In the genomic region with DNA sequence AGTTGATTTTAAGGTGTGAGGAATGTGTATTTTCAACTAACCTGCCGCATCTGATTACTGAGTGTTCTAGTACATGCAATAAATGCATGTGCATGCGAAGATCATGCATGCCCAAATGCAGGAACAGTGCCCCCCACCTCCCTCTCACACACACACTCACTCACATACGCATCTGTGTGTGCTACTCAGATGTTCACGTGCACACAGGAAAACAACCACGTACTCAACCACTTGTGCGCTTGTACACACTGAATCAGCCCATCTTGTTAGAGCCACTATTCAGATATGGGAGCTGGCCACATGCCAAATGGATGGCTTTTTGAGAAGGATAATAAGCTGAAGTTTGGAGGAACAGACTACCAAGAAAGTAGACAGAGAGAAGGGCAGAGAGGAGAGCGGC, we compare ENCODE assay signal across 12 mouse cellular contexts.
DNase-seq lines count a peak whose midpoint lies in the region; ATAC-seq lines count a peak whose summit lies in the region.
"Had no signal": no experiment of that assay in that cellular context is flagged by ENCODE, and none has a peak within 500 bp of the region (broad histone marks: within the 10 kb centered on the region; RNA-seq: fewer than 3 reads in every experiment).

No protein-coding gene starts in this region.

- no peaks in the 10 kb centered on the region for H3K27me3 ChIP-seq in kidney, embryonic 15.5 days
- no peaks in the 10 kb centered on the region for H3K27me3 ChIP-seq in kidney, embryonic 16.5 days (ENCODE audit: insufficient read depth, low read length)
- no peaks in the 10 kb centered on the region for H3K27me3 ChIP-seq in neural tube, embryonic 15.5 days (replicated peaks)
- H3K27me3 ChIP-seq: embryonic facial prominence, embryonic 12.5 days; forebrain, embryonic 15.5 days had no signal

- WGBS in kidney, embryonic 15.5 days, result 83% methylated on average over 7 of the region's 7 CpGs
- 88% methylated on average over 7 of the region's 7 CpGs for WGBS in kidney, embryonic 16.5 days
- WGBS in neural tube, embryonic 15.5 days, result 88% methylated on average over 7 of the region's 7 CpGs

- peak; percentile 1; the same call in 1 of the 2 replicates for ATAC-seq in frontal cortex, adult (ENCODE audit: low TSS enrichment)
- no peak for ATAC-seq in kidney, embryonic 15.5 days (replicated peaks; ENCODE audit: low FRiP score)
- no peak for ATAC-seq in kidney, embryonic 16.5 days (ENCODE audit: low FRiP score, low TSS enrichment)
- ATAC-seq in neural tube, embryonic 15.5 days (ENCODE audit: low FRiP score), result 0 out of 2 replicates have a peak, but pooled peaks have one; percentile 16
- ATAC-seq: forebrain, embryonic 15.5 days; intestine, embryonic 16.5 days had no signal

- peaks cover 11% of the 10 kb centered on the region; the same call in 1 of the 2 replicates for H3K9me3 ChIP-seq in kidney, embryonic 15.5 days (replicated peaks)
- H3K9me3 ChIP-seq in kidney, embryonic 16.5 days (ENCODE audit: low read length), result peaks cover 12% of the 10 kb centered on the region
- H3K9me3 ChIP-seq in neural tube, embryonic 15.5 days (replicated peaks), result 0 out of 2 replicates have a peak, but pooled peaks cover 3% of the 10 kb centered on the region
- H3K9me3 ChIP-seq: embryonic facial prominence, embryonic 12.5 days had no signal

- peaks cover 11% of the 10 kb centered on the region; the same call in 1 of the 2 replicates for H3K4me1 ChIP-seq in kidney, embryonic 15.5 days
- H3K4me1 ChIP-seq in kidney, embryonic 16.5 days (ENCODE audit: insufficient read depth, low read length), result no peaks in the 10 kb centered on the region
- no peaks in the 10 kb centered on the region; the same call in 1 of the 2 replicates for H3K4me1 ChIP-seq in neural tube, embryonic 15.5 days
- H3K4me1 ChIP-seq: forebrain, embryonic 15.5 days had no signal

- H3K9ac ChIP-seq in kidney, embryonic 15.5 days, result no peak overlapping the region
- H3K9ac ChIP-seq in kidney, embryonic 16.5 days (replicated peaks; ENCODE audit: low read length), result no peak overlapping the region
- no peak overlapping the region for H3K9ac ChIP-seq in neural tube, embryonic 15.5 days (replicated peaks)
- H3K9ac ChIP-seq: embryonic facial prominence, embryonic 12.5 days; forebrain, embryonic 15.5 days had no signal

- H3K4me3 ChIP-seq in kidney, embryonic 15.5 days (replicated peaks), result no peak overlapping the region
- H3K4me3 ChIP-seq in kidney, embryonic 16.5 days (ENCODE audit: low read length), result no peak overlapping the region
- no peak overlapping the region for H3K4me3 ChIP-seq in neural tube, embryonic 15.5 days (replicated peaks)
- H3K4me3 ChIP-seq: embryonic facial prominence, embryonic 12.5 days; forebrain, embryonic 15.5 days had no signal

- H3K36me3 ChIP-seq in kidney, embryonic 15.5 days, result 0 out of 2 replicates have a peak, but pooled peaks cover 2% of the 10 kb centered on the region
- H3K36me3 ChIP-seq in kidney, embryonic 16.5 days (ENCODE audit: insufficient read depth, low read length), result no peaks in the 10 kb centered on the region
- peaks cover 8% of the 10 kb centered on the region for H3K36me3 ChIP-seq in neural tube, embryonic 15.5 days
- H3K36me3 ChIP-seq: embryonic facial prominence, embryonic 12.5 days; forebrain, embryonic 15.5 days had no signal

- H3K27ac ChIP-seq in kidney, embryonic 15.5 days, result no peak overlapping the region
- H3K27ac ChIP-seq in kidney, embryonic 16.5 days (ENCODE audit: low read length), result no peak overlapping the region
- peak overlapping the region; percentile 66 for H3K27ac ChIP-seq in neural tube, embryonic 15.5 days (replicated peaks)
- H3K27ac ChIP-seq: embryonic facial prominence, embryonic 12.5 days had no signal

- DNase-seq in frontal cortex, postnatal 25 days (ENCODE audit: low spot score in 2 of 2), result no peak
- peak; percentile 24 for DNase-seq in right cerebral cortex, postnatal 14 days
- no peak for DNase-seq in right cerebral cortex, postnatal 36 days (ENCODE audit: low spot score in 2 of 2)
- DNase-seq in thymus, postnatal 4 days, result no peak
- DNase-seq: cerebellum, adult 9-10 months had no signal

- peak overlapping the region; percentile 37 for H3K4me2 ChIP-seq in kidney, embryonic 15.5 days
- no peak overlapping the region for H3K4me2 ChIP-seq in kidney, embryonic 16.5 days (replicated peaks; ENCODE audit: low read depth, low read length)
- no peak overlapping the region for H3K4me2 ChIP-seq in neural tube, embryonic 15.5 days
- H3K4me2 ChIP-seq: embryonic facial prominence, embryonic 12.5 days; forebrain, embryonic 15.5 days had no signal

Comparison
In these comparisons a context has a peak if more than half of its experiments do, and no peak if none do; other contexts are left out.
1. ATAC-seq: peak in frontal cortex, adult (single experiment) and neural tube, embryonic 15.5 days (single experiment); none in kidney, embryonic 15.5 days (single experiment) and kidney, embryonic 16.5 days (single experiment).